Mouse (Mus musculus) adrenal gland, postnatal 14 days (tissue): ENCODE results near the gene Cd300lg. TPM values are rescaled to one million over a fixed set of nuclear protein-coding genes. Genes with fewer than 3 reads are reported as not detected.

ENCODE experiments used
- DNase-seq: peaks from one replicate; pipeline ENCODE4 v3.0.0; 2021; ENCODE audit warnings: mixed read lengths
- total RNA-seq: library from RNA; stranded (reverse); gene quantifications from 2 replicates; pipeline ENCODE4 v1.2.3, GENCODE M21; 2021

Gene Cd300lg
- total RNA-seq, 1 experiment from 2014 or later: 50.5 TPM

DNA sequence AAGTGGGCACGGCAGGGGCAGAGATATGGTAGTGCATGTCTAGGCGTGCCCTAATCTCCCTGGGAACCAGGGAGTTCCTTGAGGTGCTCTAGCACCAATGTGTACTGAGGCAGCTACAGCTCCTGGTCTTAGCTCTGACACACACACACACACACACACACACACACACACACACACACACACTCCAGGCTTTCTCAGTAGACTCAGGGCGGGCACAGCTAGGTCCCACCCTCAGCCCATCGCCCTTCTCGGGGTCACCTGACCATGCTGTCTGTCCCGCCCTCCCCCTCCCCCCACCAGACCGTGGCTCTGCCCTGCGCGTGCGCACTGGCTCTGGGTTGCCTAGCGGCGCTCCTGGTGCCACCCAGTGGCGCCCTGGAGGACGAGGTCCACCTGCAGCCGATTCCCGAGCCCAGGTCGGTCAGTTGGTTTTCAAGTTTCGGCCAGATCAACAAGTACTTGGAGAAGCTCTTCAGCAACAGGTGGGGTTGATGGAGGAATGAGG is 55.6 kb downstream of the Cd300lg start:
- peak; percentile 90 for DNase-seq

DNA sequence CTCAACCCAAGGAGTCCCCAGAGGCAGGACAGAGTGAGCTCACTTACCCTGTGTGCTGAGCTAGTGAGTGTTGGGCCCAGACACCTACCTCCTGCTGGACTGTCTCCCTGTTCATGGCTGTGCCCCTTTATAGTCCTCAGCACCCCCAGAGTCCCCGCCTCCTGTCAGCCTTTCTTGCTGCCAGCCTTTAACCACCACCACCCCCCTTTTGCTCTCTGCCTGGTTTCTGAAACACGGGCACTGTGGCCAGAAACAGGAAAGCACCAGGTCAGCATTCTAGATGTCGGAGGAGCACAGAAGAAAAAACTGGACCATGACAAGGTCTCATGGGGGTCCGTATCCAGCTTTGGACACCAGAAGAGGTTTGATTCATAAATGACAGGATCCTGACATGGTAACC is 59.9 kb downstream of the Cd300lg start, which contains the start of gene Ppy:
TSS of gene Ppy (minus strand) at position 101 of the 400 bp plus-strand sequence.
- no peak for DNase-seq

DNA sequence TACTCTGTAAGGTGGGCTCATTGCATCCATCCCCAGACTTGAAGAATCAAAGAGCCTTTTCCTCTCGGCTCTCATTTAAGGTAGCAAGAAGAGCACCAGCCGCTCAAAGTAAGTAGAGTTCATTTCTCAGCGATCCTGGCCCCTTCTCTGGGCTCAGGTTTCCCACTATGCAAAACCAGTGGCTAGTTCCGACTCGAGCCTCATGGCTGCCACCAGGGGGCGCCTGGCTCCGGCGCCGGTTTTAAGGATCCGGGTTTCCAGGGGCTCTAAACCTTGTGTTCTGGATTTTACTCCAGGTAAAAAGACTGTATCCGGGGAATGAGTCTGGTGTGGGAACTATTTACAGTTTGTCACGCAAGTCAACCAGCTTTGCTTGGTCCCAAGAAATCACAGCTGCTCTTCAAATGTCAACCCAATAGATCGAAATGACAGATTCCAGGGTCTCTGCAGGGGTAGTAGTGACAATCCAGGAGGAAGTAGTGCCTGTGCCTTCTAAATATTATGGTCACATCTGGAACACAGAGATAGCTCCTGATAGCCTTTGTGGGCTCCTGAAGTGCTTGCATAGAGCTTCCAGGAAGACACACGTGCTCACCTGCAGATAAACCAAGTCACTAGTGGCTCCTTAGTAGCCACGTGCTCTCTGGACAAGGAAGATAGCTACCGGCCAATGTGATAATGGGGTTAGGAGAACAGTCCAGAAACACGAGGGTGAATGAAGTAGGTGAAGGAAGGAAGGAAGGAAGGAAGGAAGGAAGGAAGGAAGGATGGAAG is 61.4 kb downstream of the Cd300lg start:
- DNase-seq: peak; percentile 81

Other genes starting within 250 kb of the Cd300lg start
- 8.4 and 9.2 TPM in 2 replicates for gene Meox1, start 147.1 kb upstream of the Cd300lg start, total RNA-seq
- 1.6 TPM in 1 of 2 replicates, not detected in the other for gene Sost, start 74.5 kb upstream of the Cd300lg start, total RNA-seq
- not detected in 2 replicates for gene Cfap97d1, start 57.2 kb upstream of the Cd300lg start, total RNA-seq
- 100 and 103 TPM in 2 replicates for gene Dusp3, start 54.5 kb upstream of the Cd300lg start, total RNA-seq
- gene Mpp3, start 13.0 kb upstream of the Cd300lg start, total RNA-seq: 9.0 and 14.8 TPM in 2 replicates
- 8.6 and 10.1 TPM in 2 replicates for gene Mpp2, start 47.0 kb downstream of the Cd300lg start, total RNA-seq
- not detected in 2 replicates for gene Ppy, start 59.8 kb downstream of the Cd300lg start, total RNA-seq
- not detected in 2 replicates for gene Pyy, start 66.3 kb downstream of the Cd300lg start, total RNA-seq
- 0.60 and 5.8 TPM in 2 replicates for gene Nags, start 104.0 kb downstream of the Cd300lg start, total RNA-seq
- 14.4 and 16.5 TPM in 2 replicates for gene Tmem101, start 114.9 kb downstream of the Cd300lg start, total RNA-seq
- gene Lsm12, start 143.8 kb downstream of the Cd300lg start, total RNA-seq: 78.7 and 81.0 TPM in 2 replicates
- gene G6pc3, start 148.1 kb downstream of the Cd300lg start, total RNA-seq: 82.8 and 83.7 TPM in 2 replicates
- 81.1 and 83.7 TPM in 2 replicates for gene Hdac5, start 188.7 kb downstream of the Cd300lg start, total RNA-seq
- gene BC030867, start 207.4 kb downstream of the Cd300lg start, total RNA-seq: 1.7 and 2.3 TPM in 2 replicates
- gene Asb16, start 227.2 kb downstream of the Cd300lg start, total RNA-seq: 0.11 and 0.19 TPM in 2 replicates
- gene Tmub2, start 243.4 kb downstream of the Cd300lg start, total RNA-seq: 40.1 and 40.4 TPM in 2 replicates